Mouse (Mus musculus) thymus, postnatal 36 days (tissue): Measurements from ENCODE around the gene Gm5938.

ENCODE experiments used
- DNase-seq, 2 experiments: peaks; one replicate each; pipeline ENCODE4 v3.0.0; 2022; ENCODE audit warnings: mixed read lengths in 2 of 2

The Gm5938 gene

DNA sequence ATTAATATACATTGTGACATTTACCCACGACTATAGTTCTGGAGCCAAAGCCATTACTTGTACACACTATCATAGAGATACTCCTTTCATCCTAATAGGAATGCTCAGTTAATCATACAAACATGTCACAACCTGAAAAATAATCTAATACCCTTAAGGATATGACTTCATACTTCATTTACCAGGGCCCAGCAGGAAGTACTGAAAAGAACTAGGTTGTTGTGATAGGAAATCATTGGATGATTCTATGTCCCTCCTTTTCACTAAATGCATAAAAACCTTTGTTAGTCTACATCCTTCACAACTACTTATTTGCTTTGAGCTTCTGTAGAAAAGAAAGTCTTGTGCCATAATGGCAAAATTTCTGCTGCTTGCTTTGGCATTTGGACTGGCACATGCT, at the start of gene Gm5938:
Gene Gm5938, plus strand, starts transcription at position 301 of the 400 bp plus-strand sequence.
- DNase-seq: no peak

DNA sequence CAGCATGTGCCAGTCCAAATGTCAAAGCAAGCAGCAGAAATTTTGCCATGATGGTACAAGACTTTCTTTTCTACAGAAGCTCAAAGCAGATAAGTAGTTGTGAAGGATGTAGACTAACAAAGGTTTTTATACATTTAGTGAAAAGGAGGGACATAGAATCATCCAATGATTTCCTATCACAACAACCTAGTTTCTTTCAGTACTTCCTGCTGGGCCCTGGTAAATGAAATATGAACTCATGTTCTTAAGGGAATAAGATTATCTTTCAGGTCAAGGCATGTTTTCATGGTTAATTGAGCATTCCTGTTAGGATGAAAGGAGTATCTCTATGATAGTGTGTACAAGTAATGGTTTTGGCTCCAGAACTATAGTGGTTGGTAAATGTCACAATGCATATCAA, 34.0 kb upstream of the Gm5938 start, which contains the start of gene Obp1a:
Gene Obp1a, minus strand, starts transcription at position 101 of the 400 bp plus-strand sequence.
- no peak for DNase-seq
